Mouse (Mus musculus): ENCODE data around the gene Babam2. TPM values are rescaled to one million over a fixed set of nuclear protein-coding genes. Genes with fewer than 3 reads are reported as not detected.

Gene Babam2
- polyA plus RNA-seq (2011; ENCODE audit: insufficient read depth, insufficient read length, low replicate concordance, missing spikeins) = 18.5 and 25.9 TPM in 2 replicates

DNA sequence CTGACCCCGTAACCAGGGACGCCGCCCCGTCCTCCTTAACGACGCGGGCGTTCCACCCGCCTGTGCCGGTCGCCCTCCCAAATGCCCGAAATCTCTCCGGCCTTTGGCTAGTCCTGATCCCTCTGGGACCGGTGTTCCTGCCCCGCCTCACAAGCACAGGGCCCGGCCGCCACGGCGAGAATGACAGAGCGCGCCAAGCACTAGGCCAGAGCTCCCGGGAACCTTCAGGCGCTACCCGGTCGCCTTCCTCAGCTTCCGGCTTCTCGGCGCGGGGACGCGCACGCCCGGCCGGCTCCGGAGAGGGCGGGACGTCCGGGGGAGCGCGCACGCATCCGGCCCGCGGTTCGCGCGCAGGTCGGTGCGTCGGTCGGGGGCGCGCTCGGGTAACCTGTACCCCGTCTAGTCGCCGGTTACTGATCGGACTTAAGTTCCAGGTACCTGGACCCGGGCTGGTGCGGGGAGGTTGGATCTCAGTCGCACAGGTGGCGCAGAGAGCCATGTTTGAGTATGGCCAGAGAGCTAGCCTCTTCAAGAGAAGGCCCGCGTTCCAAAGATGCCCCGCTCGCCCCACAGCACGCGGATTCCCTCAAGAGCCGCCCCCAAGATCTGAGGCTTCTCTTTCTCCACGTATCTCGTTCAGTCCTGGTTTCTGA lies at the start of gene Babam2:
Gene Babam2, plus strand, starts transcription at position 41 of the 653 bp plus-strand sequence.
- WGBS = under 1% methylated on average over 71 of the region's 71 CpGs
- TF ChIP-seq CTCF (IDR thresholded peaks at IDR 0.05; ENCODE audit: control insufficient read depth, insufficient read depth, low read length) (no peak), POLR2A (IDR thresholded peaks at IDR 0.05; ENCODE audit: borderline replicate concordance, control insufficient read depth, low read depth, low read length) (peak; percentile 65; the same call in 1 of the 2 replicates)
- Histone ChIP-seq H3K4me3 (replicated peaks; ENCODE audit: control insufficient read depth, low read depth, low read length) (peak within 1 kb of the TSS; percentile 98), H3K4me1 (ENCODE audit: control insufficient read depth, insufficient read depth, low read length) (no peaks in the 10 kb centered on the region; the same call in 1 of the 2 replicates), H3K27ac (ENCODE audit: control insufficient read depth, insufficient read depth, low read depth, low read length, poor library complexity) (peak within 1 kb of the TSS; percentile 99)

DNA sequence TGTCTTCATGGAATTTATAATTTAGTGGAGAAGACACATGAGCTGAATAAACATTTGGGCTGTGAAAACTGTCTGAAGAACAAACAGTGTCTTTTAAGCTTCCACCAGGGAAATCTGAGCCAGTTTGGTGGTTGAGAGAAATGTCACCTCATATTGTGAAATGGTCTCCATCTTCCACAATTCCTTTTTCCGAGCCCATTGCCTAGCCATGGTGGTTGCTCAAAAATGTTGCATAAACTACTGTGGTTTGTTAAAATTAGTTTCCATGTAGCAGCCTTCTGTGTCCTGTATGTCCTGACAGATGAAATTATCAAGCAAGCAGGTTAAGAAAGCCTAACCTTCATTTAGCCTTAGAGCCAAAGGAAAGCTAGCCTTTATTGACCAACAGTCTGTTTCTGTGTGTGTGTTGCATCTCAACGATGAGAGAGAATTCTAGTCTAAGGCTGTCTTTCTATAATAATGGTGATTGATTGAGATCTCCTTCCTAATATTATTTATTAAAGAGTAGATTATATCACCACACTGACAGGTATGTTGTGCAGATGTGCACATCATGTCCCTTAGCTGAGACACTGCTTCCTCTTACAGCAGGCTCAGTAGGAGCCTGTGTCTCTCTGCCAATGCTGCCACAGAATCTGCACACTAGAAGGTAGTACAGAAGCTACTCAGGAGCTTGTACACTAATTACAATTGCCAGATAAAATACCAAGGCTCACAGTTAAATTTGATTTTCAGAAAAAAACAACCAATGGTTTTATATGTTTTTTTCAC lies 46.8 kb upstream of the Babam2 start:
- no peaks in the 10 kb centered on the region; the same call in 1 of the 2 replicates for H3K4me1 ChIP-seq (ENCODE audit: control insufficient read depth, insufficient read depth, low read length)
- 48% methylated on average over 2 of the region's 2 CpGs for WGBS
- H3K4me3 ChIP-seq (replicated peaks; ENCODE audit: control insufficient read depth, low read depth, low read length) = no peak overlapping the region
- H3K27ac ChIP-seq (ENCODE audit: control insufficient read depth, insufficient read depth, low read depth, low read length, poor library complexity) = peak overlapping the region; percentile 74; the same call in 1 of the 2 replicates
- TF ChIP-seq CTCF (IDR thresholded peaks at IDR 0.05; ENCODE audit: control insufficient read depth, insufficient read depth, low read length) = no peak
- no peak for TF ChIP-seq POLR2A (IDR thresholded peaks at IDR 0.05; ENCODE audit: borderline replicate concordance, control insufficient read depth, low read depth, low read length)

DNA sequence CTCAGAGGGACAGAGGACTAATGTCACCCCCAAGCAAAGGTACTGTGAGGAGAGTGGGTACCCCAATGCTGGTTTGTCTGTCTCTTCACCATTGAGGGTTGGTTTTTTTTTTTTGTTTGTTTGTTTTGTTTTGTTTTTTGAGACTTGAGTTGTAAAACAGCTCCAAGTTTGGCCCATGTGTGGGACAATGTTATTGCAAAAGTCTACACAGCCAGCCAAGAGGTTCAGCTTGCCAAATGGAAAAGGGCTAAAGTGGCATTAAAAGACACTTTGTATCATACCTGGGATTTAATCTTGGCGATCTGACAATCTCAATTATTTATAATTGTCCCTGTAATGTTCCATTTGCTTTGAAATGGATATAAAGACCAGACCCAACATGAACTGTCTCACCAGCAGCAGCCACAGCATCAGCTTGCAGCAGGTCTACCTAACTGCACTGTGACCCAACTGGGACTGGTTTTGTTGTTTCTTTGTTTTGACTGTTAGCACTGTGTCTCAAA lies 41.7 kb upstream of the Babam2 start:
- Histone ChIP-seq H3K4me1 (ENCODE audit: control insufficient read depth, insufficient read depth, low read length) (no peaks in the 10 kb centered on the region; the same call in 1 of the 2 replicates), H3K4me3 (replicated peaks; ENCODE audit: control insufficient read depth, low read depth, low read length) (no peak overlapping the region), H3K27ac (ENCODE audit: control insufficient read depth, insufficient read depth, low read depth, low read length, poor library complexity) (no peak overlapping the region)
- no peak for TF ChIP-seq POLR2A (IDR thresholded peaks at IDR 0.05; ENCODE audit: borderline replicate concordance, control insufficient read depth, low read depth, low read length)
- TF ChIP-seq CTCF (IDR thresholded peaks at IDR 0.05; ENCODE audit: control insufficient read depth, insufficient read depth, low read length) = no peak
- 84% methylated on average over 1 of the region's 1 CpGs for WGBS

DNA sequence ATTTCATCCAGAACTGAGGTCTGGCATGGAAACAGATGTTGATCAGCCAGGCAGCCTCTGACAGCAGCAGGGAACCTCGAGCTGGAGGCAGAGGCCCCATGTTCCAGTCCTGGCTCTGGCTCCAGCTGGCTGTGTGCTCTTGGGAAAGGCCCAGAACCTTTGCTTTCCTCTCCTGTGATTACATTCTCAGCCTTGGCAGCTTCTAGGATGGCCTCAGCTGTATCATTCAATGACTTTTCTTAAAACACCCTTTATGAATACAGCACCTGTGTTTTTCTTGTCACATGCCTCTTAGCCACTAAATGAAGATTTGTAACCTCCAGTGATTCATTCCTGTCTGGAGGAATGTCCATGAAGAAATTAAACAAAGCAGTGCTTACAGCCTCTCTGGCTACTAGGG lies 31.3 kb upstream of the Babam2 start:
- H3K4me3 ChIP-seq (replicated peaks; ENCODE audit: control insufficient read depth, low read depth, low read length) = no peak overlapping the region
- H3K4me1 ChIP-seq (ENCODE audit: control insufficient read depth, insufficient read depth, low read length) = no peaks in the 10 kb centered on the region
- 60% methylated on average over 1 of the region's 1 CpGs for WGBS
- no peak overlapping the region for H3K27ac ChIP-seq (ENCODE audit: control insufficient read depth, insufficient read depth, low read depth, low read length, poor library complexity)
- TF ChIP-seq POLR2A (IDR thresholded peaks at IDR 0.05; ENCODE audit: borderline replicate concordance, control insufficient read depth, low read depth, low read length) (no peak), CTCF (IDR thresholded peaks at IDR 0.05; ENCODE audit: control insufficient read depth, insufficient read depth, low read length) (no peak)

DNA sequence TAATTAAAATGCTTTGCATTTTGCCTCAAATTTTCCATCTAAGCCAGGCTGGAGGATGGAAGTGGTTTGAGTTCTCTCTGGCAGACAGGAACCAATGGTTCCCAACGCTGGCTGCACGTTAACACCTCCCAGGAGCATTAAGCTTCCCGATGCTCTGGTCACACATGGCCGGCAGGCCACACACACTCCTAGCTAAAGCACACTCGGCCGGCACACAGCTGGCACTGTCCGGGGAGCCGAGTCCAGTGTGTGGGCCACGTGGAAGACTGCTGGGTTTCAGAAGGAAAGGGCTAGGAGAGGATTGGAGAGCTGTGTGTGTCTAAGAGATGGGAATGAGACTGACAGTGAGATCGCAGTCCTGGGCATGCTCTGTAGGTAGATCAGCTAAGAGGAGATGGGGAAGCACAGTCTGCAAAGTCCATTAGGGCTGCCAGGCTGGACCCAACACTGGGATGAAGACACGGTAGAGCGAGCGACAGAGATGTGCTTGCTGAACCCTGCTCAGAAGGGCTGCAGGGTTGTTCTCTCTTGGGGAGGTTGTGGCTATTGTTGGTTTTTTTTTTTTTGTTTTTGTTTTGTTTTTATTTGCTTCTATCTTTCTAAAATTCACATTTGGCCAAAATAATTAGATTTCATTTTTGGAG lies 29.0 kb upstream of the Babam2 start:
- Histone ChIP-seq H3K4me3 (replicated peaks; ENCODE audit: control insufficient read depth, low read depth, low read length) (no peak overlapping the region), H3K27ac (ENCODE audit: control insufficient read depth, insufficient read depth, low read depth, low read length, poor library complexity) (no peak overlapping the region), H3K4me1 (ENCODE audit: control insufficient read depth, insufficient read depth, low read length) (no peaks in the 10 kb centered on the region)
- TF ChIP-seq CTCF (IDR thresholded peaks at IDR 0.05; ENCODE audit: control insufficient read depth, insufficient read depth, low read length) (no peak), POLR2A (IDR thresholded peaks at IDR 0.05; ENCODE audit: borderline replicate concordance, control insufficient read depth, low read depth, low read length) (no peak)
- WGBS = 92% methylated on average over 13 of the region's 13 CpGs

DNA sequence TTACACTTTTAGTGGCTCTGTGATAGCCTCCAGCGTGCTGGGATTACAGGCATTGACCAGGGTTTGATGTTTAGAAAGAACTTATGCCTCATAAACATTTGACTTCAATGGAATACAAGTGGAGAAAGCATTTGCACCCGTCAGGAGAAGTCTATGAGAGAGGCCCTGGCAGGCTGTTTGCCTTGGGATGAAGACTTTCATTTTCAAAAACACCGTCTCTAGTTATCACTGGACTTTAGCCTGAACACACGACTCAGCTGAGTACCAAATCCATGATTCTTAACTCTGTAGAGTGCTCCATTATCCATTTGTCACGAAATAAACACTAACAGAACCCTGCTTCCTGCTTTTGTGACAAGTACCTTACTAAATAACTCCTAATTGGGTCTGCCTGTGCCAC lies 27.5 kb upstream of the Babam2 start:
- Histone ChIP-seq H3K27ac (ENCODE audit: control insufficient read depth, insufficient read depth, low read depth, low read length, poor library complexity) (no peak overlapping the region), H3K4me1 (ENCODE audit: control insufficient read depth, insufficient read depth, low read length) (no peaks in the 10 kb centered on the region), H3K4me3 (replicated peaks; ENCODE audit: control insufficient read depth, low read depth, low read length) (no peak overlapping the region)
- WGBS = 79% methylated on average over 5 of the region's 5 CpGs
- TF ChIP-seq POLR2A (IDR thresholded peaks at IDR 0.05; ENCODE audit: borderline replicate concordance, control insufficient read depth, low read depth, low read length) (no peak), CTCF (IDR thresholded peaks at IDR 0.05; ENCODE audit: control insufficient read depth, insufficient read depth, low read length) (no peak)

DNA sequence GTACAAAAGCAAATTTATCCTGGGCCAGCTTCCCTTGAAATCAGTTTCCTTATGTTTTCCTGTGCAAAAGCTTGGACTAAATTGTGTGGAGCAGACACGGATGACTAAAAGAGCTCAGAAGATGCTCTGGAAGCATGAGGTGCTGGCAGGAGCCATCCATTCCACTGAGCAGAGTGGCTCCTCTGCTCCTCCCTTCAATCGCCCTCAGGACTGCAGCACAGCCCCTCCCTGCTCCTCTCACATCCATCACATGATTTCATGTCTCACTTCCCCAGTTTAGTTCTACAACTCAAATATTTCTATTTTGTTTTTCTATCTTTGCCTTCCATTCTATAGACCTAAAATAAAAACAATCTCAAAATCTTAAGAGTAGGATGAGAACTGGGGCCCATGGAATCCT lies 26.3 kb upstream of the Babam2 start:
- Histone ChIP-seq H3K4me3 (replicated peaks; ENCODE audit: control insufficient read depth, low read depth, low read length) (no peak overlapping the region), H3K27ac (ENCODE audit: control insufficient read depth, insufficient read depth, low read depth, low read length, poor library complexity) (no peak overlapping the region), H3K4me1 (ENCODE audit: control insufficient read depth, insufficient read depth, low read length) (no peaks in the 10 kb centered on the region)
- TF ChIP-seq POLR2A (IDR thresholded peaks at IDR 0.05; ENCODE audit: borderline replicate concordance, control insufficient read depth, low read depth, low read length) (no peak), CTCF (IDR thresholded peaks at IDR 0.05; ENCODE audit: control insufficient read depth, insufficient read depth, low read length) (no peak)
- WGBS = 74% methylated on average over 2 of the region's 2 CpGs

DNA sequence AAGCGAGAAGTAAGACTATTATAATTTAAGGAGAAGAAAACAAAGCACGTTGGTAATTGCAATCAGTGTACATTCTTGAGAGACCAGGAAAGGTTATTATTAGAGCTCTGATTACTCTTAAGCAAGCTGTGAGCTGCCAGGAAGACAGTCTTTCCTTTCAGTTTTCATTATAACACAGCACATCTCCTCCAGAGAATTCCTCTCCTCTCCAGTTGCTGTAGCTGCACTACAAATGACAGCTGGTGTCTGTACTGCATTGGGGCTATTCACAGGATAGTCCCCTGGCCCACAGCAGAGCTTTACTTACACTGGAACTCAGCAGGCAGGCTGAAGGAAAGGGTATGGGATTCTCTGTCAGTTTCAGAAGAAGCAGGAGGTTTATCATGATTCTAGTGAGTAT lies 24.1 kb upstream of the Babam2 start:
- H3K4me1 ChIP-seq (ENCODE audit: control insufficient read depth, insufficient read depth, low read length) = no peaks in the 10 kb centered on the region
- WGBS = 83% methylated on average over 2 of the region's 2 CpGs

More for the DNA sequence above, 24.1 kb upstream of the Babam2 start:
- Histone ChIP-seq H3K27ac (ENCODE audit: control insufficient read depth, insufficient read depth, low read depth, low read length, poor library complexity) (no peak overlapping the region), H3K4me3 (replicated peaks; ENCODE audit: control insufficient read depth, low read depth, low read length) (no peak overlapping the region)
- no peak for TF ChIP-seq CTCF (IDR thresholded peaks at IDR 0.05; ENCODE audit: control insufficient read depth, insufficient read depth, low read length)
- no peak for TF ChIP-seq POLR2A (IDR thresholded peaks at IDR 0.05; ENCODE audit: borderline replicate concordance, control insufficient read depth, low read depth, low read length)

Measured in bone marrow, adult 2 months (tissue).